Mouse (Mus musculus) ovary, postnatal 36 days (tissue): ENCODE results near the gene Prpf18.

Source experiments
- DNase-seq: peaks from one replicate; pipeline ENCODE4 v3.0.0; 2022; ENCODE audit warnings: low spot score, mixed read lengths

Prpf18 gene

GRCm38 (mm10) chr2:4575163-4575562, 76.8 kb downstream of the Prpf18 start:
- no peak for DNase-seq

DNA sequence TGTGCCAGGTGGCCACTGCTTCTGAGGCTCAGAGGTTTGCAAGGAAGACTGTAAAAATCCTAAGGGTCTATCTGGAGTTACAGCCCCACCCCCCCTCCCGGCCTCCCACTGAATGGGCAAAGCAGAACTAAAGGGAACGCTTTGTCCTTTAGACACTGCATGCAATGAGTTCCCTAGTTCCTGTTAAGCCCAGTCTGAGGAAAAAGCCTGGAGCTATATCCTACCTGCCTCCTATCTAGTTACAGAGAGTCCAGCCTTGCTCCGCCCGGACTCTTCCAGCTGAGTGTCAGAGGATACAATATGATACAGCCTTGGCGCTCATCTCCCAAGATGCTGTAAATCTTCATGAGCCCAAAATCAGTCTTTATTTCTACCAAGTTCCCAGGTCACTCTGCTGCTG, 77.7 kb downstream of the Prpf18 start:
- no peak for DNase-seq

DNA sequence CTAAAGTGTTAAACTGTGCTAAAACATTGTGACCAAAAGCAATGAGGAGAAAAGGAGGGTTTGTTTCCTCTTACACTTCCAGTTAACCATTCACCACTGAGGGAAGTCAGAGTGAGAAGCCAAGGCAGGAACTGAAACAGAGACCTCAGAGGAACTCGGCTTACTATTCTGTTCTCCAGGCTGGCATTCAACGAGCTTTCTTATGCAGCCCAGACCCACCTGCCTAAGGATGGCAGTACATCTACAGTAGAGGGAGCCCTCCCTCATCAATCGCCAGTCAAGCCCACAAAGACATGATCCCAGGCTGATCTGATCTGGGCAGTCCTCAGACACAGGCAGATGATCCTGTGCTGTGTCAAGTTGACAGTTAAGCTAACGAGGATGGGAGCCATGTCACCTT, 78.5 kb downstream of the Prpf18 start:
- DNase-seq: no peak

DNA sequence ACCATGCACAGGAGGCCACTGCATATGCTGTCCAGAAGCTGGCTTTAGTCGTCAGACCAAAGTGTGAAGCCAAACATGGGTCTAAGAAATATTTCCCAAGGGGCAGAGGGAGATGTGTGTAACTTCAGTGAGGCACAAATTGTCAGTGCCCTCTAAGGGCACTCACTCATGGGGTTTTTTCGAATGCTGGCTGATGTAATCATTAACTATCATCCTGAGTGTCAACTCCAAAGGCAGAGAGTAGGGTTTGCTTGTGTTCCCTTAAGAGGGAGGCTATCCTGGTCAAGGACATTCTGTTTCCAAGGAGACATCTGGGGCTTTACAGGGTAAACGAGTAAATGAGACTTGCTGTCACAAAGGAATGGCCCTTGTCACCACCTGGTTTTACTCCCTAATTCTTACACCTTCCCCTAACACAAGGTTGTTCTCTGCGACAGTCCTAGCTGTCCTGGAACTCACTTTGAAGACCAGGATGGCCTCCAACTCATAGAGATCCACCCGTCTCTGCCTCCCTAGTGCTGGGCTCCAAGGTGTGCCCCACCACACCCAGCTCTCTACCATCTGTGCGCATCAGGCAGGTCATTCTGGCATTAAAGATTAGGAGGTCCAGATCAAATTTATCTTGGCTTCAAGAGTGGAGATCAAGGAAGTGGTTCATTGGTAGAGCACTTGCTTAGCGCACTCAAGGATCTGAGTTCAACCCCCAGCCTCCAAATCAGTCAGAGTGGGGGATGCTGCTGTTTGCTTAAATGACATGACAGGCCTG, 79.2 kb downstream of the Prpf18 start:
- no peak for DNase-seq
